Mouse (Mus musculus) small intestine, adult 2 months (tissue): ENCODE measurements around the gene Mrpl20.

Experiments
- CTCF ChIP-seq: fragments of 200-500 bp; IDR thresholded peaks from 2 replicates; pipeline ENCODE4 v1.5.1; 2012; ENCODE audit warnings: low read depth, mild to moderate bottlenecking, control low read depth, inconsistent platforms, low read length, moderate library complexity, mixed read lengths; ENCODE audit not compliant: insufficient replicate concordance, insufficient read length; ENCODE audit errors: extremely low read depth
- POLR2A ChIP-seq: fragments of 200-500 bp; IDR thresholded peaks from 2 replicates; pipeline ENCODE4 v1.6.1; 2012; ENCODE audit warnings: low read depth, mild to moderate bottlenecking, control low read depth, inconsistent platforms, low read length, moderate library complexity

DNA sequence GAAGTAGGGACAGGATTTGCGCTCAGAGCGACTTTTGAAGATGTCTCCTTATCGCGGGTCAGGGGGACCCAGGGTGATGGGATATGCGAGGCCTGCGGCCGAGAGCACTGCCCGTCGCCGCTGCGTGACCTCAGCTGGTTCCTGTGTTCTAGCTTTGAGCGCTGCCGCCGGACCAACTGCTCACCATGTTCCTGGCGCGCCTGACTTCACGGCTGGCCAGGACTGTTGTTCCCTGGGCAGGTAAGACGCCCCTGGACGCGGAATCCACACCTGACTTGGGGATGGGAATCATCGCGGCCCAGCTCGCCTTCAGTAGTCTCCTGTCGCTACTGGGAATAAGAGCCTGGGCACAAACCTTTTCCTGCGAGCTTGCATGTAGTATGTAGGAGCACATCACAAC is 29.2 kb downstream of the Mrpl20 start:
- TF ChIP-seq CTCF = no peak
- no peak for TF ChIP-seq POLR2A
